Mouse (Mus musculus): ENCODE data around the gene Il4ra.

Il4ra gene

DNA sequence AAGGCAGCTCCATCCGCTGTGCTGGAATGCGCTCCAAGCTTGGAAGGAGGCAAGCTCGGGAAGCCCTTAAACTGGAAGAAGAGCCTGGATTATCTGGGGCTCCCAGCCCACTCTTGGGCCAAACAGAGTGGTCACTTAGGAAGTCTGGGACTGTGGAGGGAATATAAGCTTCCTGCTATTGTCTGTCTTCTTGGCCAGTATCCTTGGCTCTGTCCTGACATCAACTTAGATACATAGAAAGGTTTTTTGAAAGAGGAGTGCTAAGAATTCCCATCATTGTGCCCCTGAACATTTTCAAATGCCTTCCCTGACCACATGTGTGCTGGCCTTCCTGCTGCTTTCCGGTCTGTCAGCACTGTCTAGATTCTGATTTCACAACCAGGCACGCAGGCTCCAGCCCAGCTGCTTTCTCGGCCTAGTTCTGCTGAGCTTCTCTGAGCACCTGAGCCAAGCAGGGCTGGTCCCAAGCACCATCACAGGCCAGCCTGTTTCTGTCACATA, 989 bp upstream of the Il4ra start:
- peak; percentile 49 for DNase-seq

DNA sequence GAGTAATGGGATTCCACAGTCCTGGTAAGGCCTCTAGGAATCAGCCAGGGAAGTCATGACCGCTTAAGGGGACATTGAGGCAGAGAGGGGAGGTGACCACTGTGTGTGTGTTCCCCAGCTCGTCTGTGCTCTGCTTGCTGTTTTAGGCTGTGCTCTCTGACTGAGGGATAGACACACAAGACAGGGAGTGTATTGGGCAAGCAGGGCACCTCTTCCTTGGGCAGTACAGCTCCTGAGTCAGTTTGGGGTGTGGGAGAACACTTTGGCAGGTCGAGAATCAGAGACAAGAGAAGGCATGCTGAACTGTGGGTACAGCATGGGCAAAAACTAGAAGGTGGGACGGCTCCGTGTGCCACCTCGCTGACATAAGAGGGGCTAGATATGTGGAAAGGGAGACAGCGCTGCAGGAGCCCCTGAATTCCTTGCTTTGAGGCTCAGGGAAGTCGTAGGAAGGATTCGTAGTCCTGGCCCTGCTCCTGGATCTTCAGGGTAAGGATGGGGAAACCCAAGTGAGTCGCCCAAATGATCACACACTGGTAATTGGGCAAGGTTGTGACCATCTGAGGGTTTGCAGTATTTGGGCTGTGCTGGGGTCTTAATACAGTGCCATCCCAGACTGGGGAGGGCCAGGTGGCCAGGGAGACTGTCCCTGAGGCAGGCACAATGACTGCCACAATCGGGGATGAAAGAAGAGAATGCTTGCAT, 1.1 kb downstream of the Il4ra start:
- DNase-seq: peak; percentile 51

DNA sequence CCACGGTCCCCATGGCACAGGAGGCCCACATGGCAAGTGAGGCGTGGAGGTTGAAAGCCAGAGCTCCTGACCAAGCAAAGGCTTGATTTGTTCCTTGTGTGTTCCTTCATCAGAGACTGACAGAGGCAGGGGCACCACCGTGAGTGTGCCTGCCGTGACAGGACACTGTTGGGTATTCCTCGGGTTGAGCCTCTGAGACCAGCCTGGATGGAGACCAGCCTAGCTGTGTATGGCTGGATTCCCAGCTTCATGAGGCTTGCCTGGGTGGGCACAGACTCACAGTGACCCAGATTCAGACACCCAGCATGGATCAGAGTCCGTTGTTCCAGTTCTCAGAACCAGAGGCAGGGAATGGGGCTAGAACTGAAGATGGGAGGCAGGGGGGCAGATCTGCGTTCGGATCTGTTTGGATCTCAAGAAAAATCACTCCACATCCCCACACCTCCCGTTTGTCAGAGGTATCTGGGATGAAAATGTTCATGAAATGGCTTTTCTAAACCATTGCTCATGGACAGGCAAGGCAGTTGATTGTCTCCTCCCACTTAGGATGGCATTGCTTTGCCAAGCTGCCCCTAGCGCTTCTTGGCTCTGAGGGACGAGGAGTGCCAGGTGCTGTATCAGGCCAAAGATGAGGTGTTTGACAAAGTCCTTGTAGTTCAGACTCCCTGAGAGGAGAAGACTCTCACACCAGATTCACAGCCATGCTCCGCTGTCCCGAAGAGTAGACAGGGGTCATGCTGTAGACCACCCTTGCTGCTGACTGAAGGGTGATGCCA, 1.9 kb downstream of the Il4ra start:
- peak; percentile 41 for DNase-seq

DNA sequence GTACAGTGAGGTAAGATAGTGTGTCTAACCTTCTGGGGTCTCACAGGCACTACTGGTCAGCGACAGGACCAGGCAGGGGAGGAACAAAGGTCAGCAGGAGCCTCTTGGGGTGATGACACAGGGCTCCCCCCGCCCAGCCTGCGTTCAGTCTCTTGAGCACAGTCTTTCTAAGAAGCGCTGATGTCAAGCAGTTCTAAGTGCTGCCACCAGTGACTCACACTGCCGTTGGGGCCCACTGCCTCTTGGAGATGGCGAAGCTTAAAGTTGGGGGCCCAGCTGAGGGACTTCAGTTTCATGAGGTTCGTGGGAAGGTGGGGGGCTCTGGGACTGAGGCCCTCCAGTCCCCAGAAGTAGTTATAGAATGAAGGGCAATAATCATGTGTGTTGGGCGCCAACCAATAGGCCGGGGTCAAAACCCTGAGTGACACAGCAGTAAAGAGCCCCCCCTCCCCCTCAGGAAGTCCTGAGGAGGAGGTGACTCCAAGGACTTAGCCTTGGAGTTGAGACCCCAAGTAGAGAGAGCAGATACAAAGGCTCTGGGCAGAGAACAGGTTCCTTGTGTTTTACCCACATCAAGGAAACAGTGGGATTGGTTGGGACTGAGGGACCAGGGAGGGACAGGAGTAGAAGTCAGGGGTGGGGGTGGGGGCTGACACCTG, 2.7 kb downstream of the Il4ra start:
- DNase-seq: peak; percentile 73

DNA sequence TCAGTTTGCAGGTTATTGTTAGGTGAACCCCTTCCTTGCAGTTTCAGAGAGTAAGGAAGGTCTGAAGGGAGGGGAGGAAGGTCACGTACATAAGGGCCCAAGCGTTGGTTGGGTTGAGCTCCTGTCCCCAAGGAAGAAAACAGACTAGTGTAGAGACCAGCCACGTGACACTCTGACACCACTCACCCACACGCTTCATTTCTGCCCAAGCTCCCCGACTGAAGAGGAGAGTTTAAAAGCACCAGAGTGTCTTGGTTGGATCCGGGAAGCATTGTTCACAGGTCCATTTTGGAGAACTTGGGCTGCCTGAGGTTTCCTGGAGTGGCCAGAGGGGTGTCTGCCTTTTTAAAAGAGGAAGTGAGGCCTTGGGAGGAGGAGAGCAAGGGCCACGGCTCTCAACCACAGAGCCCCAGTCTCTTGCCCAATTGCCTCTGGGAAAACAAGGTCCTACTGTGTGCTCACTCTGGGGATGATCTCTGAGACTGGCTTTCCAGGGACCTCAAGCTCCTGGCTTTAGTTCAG, 3.5 kb downstream of the Il4ra start:
- peak; percentile 44 for DNase-seq

DNA sequence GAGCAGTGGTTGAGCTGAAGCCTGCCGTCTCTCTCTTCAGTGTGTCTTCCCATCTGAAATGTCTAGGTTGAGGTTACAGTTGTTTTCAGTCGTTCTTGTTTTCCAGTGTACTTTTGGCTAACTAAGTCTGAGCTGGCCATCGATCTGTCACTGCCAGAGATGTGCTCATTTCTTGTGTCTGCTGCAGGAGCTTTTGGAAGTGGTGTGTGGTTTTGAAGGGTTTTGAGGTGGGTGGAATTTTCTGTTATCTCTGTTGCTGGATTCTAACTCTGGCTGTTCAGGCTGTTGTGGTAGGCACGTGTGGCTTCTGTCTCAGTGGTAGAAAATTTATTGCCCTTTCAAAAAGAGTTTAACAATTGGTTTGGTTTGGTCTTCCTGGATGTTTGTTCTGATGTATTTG, 4.2 kb downstream of the Il4ra start:
- DNase-seq: peak; percentile 30

DNA sequence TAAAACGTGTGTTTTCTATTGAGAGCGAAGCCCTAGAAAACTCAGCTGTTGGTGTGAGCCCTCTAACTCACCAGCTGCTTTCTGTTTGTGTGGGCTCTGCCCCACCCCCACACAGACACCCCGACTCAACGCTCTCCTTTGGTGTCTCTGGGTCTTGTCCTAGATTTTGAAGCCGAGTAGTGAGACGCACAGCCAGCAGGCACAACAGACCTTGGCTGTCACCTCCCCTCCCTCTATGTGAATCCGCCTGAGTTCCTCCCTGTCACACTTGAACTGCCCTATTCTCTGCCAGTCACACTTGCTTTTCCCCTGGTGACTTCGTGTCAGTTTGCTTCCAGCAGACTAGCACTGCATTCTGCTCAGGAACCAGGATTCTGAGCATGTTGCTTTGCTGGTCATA, 4.9 kb downstream of the Il4ra start:
- peak; percentile 86 for DNase-seq

DNA sequence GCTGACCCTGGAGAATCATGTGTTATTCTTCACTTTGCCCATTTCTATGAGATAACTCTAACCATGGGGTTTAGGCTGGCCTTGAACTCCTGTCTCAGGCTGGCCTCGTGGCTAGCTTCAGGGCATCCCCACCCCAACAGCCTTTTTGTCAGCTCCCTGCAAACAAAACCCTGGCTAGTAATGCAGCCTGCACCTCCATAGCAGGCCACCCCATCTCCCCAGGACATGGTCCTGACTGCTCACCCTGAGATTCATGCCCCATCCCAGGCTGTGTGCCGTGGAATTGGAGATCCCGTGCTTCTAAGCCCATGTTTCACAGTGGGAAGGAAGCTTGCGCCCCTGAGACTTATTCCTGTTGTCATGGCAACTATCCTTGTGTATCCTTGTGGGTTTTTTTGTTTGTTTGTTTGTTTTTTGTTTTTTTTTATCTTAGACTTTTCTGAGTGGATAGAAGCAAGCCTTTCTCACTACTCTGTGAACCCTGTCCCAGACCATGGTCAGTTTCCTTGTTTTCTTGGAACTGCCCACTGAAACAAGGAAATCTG, 6.6 kb downstream of the Il4ra start:
- DNase-seq: no peak

DNA sequence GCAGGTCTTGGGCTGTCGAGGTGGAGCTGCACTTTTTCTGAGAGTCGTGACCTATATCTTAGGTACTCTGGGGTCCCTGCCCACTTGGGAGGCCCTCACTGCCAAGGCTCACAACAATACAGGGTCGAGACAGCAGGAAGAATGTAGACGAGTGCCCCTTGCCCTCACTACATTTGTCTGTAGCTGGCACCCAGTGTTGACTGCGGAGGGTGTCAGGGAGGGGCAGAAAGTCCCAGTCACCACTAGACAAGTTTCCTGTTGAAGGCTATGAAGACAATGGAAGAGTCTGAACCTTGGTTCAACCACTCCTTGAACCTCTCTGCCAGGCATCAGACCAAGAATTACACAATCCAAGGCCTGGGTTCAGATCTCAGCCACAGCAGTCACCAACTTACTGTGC, 7.1 kb downstream of the Il4ra start:
- DNase-seq: peak; percentile 55

DNA sequence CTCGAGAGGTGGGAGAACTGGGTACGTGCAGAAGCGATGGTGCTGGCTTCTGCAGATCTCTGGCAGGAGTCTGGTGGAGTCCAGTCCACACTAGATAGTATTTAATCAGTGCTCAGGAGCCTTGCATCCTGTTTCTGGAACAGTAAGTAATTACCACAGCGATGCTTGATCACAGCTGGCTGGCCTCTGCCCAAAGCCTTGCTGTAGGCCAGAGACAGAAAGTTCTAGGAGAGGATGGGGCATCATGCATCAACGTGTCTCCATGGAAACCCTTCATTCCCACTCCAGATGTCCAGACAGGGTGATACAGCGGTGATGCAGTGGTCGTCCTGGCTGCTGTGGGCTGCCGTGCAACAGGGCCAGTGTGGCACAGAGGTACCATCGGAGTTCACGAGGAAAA, 7.6 kb downstream of the Il4ra start:
- DNase-seq: no peak

DNA sequence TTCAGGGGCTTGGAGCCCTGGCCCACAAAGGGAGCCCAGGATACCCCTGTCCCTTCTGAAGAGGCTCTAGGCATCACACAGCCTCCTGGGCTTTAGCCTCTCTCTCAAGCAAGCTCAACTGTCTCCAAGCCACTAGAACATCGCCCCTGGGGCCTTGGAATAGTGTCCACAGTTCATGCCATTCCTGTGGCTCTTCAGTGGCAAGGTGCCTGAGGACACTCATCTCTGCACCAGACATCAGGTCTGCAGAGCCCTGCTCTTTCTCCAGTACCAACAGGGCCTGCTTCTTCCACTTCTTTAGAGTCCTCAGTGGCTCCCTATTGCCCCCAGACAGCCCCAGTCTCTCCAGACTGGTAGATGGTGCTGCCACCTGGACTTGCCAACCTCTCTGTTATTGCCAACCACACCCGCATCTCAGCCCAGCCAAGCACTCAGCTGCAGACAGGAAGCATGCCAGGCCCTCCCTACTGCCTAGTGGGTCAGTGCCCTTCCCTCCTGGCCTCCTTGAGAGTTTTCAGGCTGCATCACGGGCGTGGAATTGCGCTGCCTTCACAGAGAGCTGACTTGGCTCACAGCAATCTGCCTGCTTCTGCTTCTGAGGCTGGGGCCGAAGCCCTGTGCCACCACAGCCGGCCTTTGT, 8.3 kb downstream of the Il4ra start:
- peak; percentile 52 for DNase-seq

DNA sequence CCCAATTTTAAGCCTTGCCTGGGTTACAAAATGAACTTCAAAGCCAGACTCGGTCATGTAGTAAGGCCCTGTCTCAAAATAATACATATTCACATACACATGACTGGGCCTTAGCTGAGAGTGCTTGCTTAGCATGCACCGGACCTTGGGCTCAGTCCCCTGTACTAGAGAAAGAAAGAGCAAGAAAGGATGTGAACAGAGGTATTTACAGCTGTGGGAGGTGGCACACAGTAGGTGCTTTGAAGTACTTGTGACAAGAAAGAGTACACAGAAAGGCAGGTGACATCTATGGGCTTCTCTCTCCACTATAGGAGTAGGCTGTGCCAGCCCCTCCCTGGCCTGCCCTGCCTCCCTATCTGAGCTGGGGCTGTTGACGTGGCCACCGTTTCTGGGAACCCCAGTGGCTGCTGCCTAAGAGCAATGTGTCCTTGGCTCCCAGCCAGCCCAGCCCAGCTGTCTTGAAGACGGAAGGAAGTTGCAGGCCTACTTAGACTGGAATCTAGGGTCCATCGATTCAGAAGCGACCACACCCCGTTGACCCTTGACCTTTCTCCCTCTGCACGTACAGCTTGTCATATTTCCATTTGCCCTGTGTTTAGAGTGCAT, 9.3 kb downstream of the Il4ra start:
- peak; percentile 68 for DNase-seq

DNA sequence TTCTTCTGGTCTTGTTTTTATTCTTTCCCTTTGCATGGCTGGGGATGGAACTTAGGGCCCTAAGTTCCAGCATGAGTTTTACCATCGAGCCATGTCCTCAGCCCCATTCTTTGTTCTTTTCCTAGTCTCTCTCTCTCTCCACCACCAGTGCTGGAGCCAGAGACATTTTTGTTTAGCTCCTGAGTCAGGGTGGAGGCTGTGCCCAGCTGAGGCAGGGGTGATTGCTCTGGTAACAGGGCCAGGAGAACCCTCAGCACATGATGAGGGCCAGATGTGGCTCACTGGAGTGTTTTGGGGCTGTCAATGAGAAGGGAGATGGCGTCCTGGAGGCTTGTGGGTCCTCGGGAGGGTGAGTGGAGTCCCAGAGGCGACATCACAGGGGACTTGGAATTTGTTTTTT, 10.5 kb downstream of the Il4ra start:
- no peak for DNase-seq

DNA sequence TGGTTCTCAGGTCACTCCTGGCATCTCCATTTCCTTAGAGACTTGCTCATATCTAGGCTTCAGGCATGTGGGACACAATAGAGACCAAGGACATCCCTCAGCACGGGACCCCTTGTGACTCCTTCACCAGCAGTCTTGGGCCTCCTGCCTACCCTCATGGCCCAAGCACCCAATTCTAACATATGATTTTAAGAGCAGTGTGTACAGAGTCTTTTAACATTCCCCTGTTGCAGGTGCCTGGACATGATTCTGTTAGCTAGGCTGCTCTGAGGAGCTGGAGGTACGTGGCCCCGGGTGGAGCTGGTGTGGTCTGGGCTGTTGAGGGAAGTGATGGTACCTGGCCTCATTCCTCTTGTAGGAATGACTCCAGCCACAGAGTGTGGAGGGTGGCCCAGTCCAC, 11.2 kb downstream of the Il4ra start:
- no peak for DNase-seq

DNA sequence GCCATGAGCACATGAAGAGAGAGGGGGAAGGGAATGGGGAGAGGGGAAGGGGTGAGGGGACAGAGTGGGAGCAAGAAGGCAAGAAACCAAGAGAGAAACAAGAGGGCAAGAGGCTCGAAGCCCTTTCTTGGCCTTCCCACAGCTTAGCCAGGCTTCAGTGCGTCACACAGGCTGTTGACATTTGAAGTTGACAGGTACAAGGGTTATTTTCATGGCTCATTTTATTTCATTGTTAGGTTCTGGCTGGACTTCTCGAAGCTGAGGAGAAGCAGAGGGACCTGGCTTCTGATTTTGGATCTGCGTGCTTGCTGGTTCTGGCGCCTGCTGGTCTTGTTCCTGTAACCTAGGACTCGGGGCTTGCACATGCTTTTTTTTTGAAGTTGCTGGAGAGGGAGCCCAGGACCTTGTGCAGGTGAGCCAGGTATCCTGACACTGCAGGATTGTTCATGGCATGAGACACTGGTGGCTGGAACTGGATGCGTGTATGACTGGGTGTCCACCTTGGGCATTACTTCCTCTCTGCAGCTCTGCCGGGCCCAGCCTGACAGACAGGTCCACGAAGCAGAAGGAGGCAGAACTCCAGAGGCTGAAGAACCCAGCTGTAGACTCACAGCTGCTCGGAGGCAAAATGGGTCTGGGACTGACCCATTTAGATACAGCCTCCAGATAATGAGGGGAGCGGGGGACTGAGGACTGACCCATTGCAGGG, 12.6 kb downstream of the Il4ra start:
- no peak for DNase-seq

DNA sequence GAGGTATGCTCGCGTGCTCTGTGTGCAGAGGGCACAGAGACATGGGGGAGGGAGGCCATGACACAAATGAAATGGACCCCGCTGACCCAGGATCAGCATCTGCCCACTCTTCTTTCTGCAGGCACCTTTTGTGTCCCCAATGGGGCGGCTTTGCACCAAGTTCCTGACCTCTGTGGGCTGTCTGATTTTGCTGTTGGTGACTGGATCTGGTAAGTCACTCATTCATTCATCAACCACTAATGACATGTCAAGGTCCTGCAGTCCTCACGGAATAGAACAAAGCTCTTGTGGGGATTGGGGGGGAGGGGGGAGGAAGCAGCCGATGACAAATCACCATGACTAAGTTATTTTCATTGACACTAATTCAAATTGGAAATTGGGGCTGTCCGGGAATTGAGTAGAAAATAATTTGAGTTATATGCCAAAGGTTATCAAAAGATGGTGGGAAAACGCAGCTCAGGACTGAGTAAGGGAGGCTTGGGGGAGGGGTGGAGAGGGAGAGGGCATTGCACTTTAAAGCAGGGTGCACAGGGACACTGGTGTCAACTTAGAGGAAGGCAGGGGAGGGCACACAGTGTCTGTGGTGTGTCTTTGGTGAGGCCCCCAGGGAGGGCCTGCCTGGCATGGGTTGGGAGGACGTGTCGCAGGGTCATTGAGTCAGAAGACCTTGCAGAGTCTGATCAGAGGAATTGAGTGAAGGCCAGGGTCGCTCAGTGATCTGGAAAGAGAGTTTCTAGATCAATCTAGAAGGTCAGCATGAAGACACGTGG, 13.8 kb downstream of the Il4ra start:
- no peak for DNase-seq

DNA sequence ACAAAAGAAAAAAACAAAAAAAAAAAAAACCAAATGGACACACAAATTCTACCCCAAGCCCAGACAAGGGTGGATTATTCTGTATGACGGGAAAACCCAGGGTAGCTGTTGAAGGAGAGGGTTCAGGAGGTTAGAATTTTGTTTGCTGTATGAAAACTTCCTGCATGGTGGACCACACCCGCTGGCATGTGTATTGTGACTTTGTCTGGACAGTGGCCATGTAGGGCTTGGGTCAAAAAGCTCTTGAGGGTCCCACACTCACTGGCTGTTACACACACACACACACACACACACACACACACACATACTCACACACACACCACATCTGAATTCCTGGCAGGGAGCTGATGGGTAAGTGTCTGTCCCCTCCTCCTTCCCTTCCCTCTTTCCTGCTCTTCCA, 14.5 kb downstream of the Il4ra start:
- DNase-seq: no peak

DNA sequence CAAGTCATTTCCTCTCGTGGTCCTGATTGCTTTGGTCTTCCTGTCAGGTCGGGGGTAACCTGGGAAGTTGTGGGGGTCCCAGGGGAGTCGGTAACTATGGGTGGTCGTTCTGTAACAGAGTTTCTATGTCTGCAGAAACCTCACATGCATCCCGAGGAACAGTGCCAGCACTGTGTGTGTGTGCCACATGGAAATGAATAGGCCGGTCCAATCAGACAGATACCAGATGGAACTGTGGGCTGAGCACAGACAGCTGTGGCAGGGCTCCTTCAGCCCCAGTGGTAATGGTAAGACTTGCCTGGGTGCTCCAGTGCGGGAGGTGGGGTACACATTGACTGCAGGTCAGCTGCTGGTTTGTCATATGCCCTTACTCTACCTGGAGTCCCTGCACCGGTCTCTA, 17.0 kb downstream of the Il4ra start:
- DNase-seq: no peak

DNA sequence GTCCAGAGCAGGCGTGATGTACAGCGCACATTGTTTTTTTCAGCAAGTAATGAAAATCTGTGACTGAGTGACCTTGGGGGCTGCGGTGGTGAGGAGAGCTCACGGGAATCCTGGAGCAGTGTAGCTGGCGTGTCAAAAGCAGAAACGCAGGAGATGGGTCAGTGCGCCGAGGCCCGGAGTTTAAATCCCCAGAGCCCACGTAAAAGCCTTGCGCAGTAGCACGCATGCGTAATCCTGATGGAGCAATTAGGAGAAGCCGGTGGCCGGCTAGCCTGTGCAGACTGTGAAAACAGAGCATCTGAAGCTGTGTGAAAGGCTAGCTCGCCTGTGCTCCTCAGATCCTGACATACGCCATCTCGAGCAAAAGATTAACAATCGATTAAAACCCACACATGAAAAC, 20.0 kb downstream of the Il4ra start:
- DNase-seq: no peak

DNA sequence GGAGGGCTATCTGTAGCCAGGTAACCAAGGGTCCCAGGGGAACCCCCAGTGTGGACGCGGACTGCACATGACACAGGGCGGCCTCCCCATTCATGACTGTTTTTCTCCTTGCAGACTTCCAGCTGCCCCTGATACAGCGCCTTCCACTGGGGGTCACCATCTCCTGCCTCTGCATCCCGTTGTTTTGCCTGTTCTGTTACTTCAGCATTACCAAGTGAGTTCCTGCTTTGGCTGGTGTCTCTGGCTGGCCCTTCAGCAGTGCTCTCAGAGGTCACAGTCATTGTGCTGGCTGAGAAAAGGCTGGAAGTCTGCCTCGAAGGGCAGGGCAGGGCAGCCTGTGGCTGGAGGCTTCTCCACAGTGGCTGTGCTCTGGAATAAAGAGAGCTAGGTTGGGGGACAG, 20.8 kb downstream of the Il4ra start:
- no peak for DNase-seq

DNA sequence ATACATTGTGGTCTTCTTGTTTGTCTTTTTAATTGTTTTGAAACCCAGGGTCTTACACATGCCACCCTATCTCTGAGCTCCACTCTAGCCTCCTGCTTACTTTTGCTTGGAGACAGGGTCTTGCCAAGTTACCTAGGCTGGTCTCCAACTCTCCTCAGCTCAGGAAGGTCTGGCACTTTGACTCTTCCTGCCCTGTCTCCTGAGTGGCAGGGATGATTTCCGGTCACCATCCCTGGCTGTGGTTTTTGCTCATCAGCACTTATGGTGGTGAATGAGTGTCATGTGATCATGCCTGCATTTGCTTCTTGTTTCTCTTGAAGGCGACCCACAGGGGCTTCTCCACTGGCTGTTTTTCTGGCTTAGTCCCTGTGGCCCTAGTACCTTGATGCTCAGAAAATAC, 21.9 kb downstream of the Il4ra start:
- no peak for DNase-seq
